Mouse (Mus musculus) CH12.LX (cell line): Measurements from ENCODE around the gene 1700025B11Rik. TPM values are rescaled to one million over a fixed set of nuclear protein-coding genes. Genes with fewer than 3 reads are reported as not detected.
A peak's percentile ranks its signal among the peaks of the same experiment; 100 is the strongest.
"Not testable (repeated sequence)": the region's sequence is repeated elsewhere in the genome, so short reads cannot be mapped to it uniquely, and the experiment has no call there.

Experiments
- DNase-seq: peaks from one replicate; pipeline ENCODE4 v3.0.0-alpha.2; 2013; ENCODE audit errors: extremely low read depth
- H3K27ac ChIP-seq: 2 replicates; pipeline ENCODE4 v1.5.1; 2012; ENCODE audit warnings: low read depth, mild to moderate bottlenecking, control low read depth, moderate library complexity; ENCODE audit not compliant: insufficient read depth
- H3K27me3 ChIP-seq: replicated peaks from 2 replicates; pipeline ENCODE3; 2012; ENCODE audit warnings: inconsistent platforms
- H3K36me3 ChIP-seq, 2 experiments: replicated peaks in 1 of 2; 2 replicates each; pipeline versions ENCODE3 to v1.6.1; 2012; ENCODE audit warnings: inconsistent platforms in 1 of 2, low read length in 1 of 2, mild to moderate bottlenecking in 1 of 2, mixed read lengths in 1 of 2, moderate library complexity in 1 of 2; ENCODE audit not compliant: control insufficient read depth in 1 of 2, insufficient read depth in 1 of 2
- H3K4me1 ChIP-seq, 2 experiments: 2 replicates each; pipeline ENCODE4 v1.6.1; 2012; ENCODE audit warnings: inconsistent platforms in 1 of 2, moderate library complexity in 1 of 2; ENCODE audit not compliant: insufficient read depth in 2 of 2, control insufficient read depth in 1 of 2
- H3K4me2 ChIP-seq: 2 replicates; pipeline ENCODE4 v1.6.1; 2012; ENCODE audit warnings: low read depth, mild to moderate bottlenecking, control low read depth; ENCODE audit not compliant: poor library complexity, insufficient read depth, severe bottlenecking
- H3K4me3 ChIP-seq, 3 experiments: fragments of 150-350 bp in 1 of 3; sonication (generic) in 1 of 3; replicated peaks in 1 of 3; 2 replicates each; pipeline versions ENCODE3 to v1.5.1; 2011 to 2012; ENCODE audit warnings: low read depth in 2 of 3, low read length in 2 of 3, mild to moderate bottlenecking in 2 of 3, moderate library complexity in 2 of 3, control low read depth in 1 of 3, improper control_type of control experiment in 1 of 3, inconsistent platforms in 1 of 3, mixed read lengths in 1 of 3; ENCODE audit not compliant: poor library complexity in 1 of 3
- H3K79me2 ChIP-seq: replicated peaks from 2 replicates; pipeline ENCODE4 v1.6.1; 2012; ENCODE audit warnings: mild to moderate bottlenecking, moderate library complexity; ENCODE audit not compliant: control insufficient read depth, poor library complexity, insufficient read depth, severe bottlenecking; ENCODE audit errors: extremely low read depth
- H3K9ac ChIP-seq: 2 replicates; pipeline ENCODE4 v1.6.1; 2012; ENCODE audit warnings: low read depth, mild to moderate bottlenecking, control low read depth, moderate library complexity; ENCODE audit not compliant: insufficient read depth
- H3K9me3 ChIP-seq: replicated peaks from 2 replicates; pipeline ENCODE3; 2012; ENCODE audit warnings: low read length, inconsistent platforms, mixed read lengths
- CTCF ChIP-seq, 2 experiments: IDR thresholded peaks in 1 of 2; conservative IDR thresholded peaks in 1 of 2; 2 replicates each; pipeline ENCODE4 v1.5.1; 2011 to 2012; ENCODE audit warnings: low read depth in 2 of 2, low read length in 2 of 2, improper control_type of control experiment in 1 of 2, inconsistent platforms in 1 of 2, mild to moderate bottlenecking in 1 of 2, moderate library complexity in 1 of 2
- ELF1 ChIP-seq: IDR thresholded peaks from 2 replicates; pipeline ENCODE4 v1.6.1; 2014; ENCODE audit warnings: low read depth, mild to moderate bottlenecking, inconsistent platforms, low read length, improper control_type of control experiment
- IRF4 ChIP-seq: IDR thresholded peaks from 2 replicates; pipeline ENCODE4 v1.6.1; 2014; ENCODE audit warnings: low read depth, mild to moderate bottlenecking, inconsistent platforms, low read length, improper control_type of control experiment
- JUND ChIP-seq: conservative IDR thresholded peaks from 2 replicates; pipeline ENCODE4 v1.6.1; 2011; ENCODE audit warnings: low read depth, low read length, improper control_type of control experiment
- MAFK ChIP-seq: IDR thresholded peaks from 2 replicates; pipeline ENCODE4 v1.6.1; 2011; ENCODE audit warnings: low read length, improper control_type of control experiment; ENCODE audit not compliant: insufficient replicate concordance
- MYC ChIP-seq: IDR thresholded peaks from 2 replicates; pipeline ENCODE4 v1.6.1; 2011; ENCODE audit warnings: low read depth, mild to moderate bottlenecking, improper control_type of control experiment, low read length
- PAX5 ChIP-seq: IDR thresholded peaks from 2 replicates; pipeline ENCODE4 v1.6.1; 2012; ENCODE audit warnings: low read length, inconsistent platforms, mixed read lengths
- RAD21 ChIP-seq: IDR thresholded peaks from 2 replicates; pipeline ENCODE4 v1.6.1; 2011; ENCODE audit warnings: low read depth, mild to moderate bottlenecking, low read length, improper control_type of control experiment, moderate library complexity
- SIN3A ChIP-seq: IDR thresholded peaks from 2 replicates; pipeline ENCODE4 v1.6.1; 2012; ENCODE audit warnings: low read length, improper control_type of control experiment, inconsistent platforms
- SMC3 ChIP-seq: IDR thresholded peaks from 2 replicates; pipeline ENCODE4 v1.6.1; 2011; ENCODE audit warnings: low read depth, low read length, improper control_type of control experiment
- TBP ChIP-seq: conservative IDR thresholded peaks from 2 replicates; pipeline ENCODE4 v1.6.1; 2011; ENCODE audit warnings: low read depth, low read length, improper control_type of control experiment
- TCF12 ChIP-seq: IDR thresholded peaks from 2 replicates; pipeline ENCODE4 v1.6.1; 2014; ENCODE audit warnings: low read depth, mild to moderate bottlenecking, inconsistent platforms, low read length, improper control_type of control experiment
- ZC3H11A ChIP-seq: IDR thresholded peaks from 2 replicates; pipeline ENCODE4 v1.6.1; 2012; ENCODE audit warnings: low read depth, mild to moderate bottlenecking, inconsistent platforms, low read length, improper control_type of control experiment
- ZNF384 ChIP-seq: IDR thresholded peaks from 2 replicates; pipeline ENCODE4 v1.6.1; 2012; ENCODE audit warnings: low read depth, low read length, improper control_type of control experiment, inconsistent platforms
- dilution Hi-C: fragments of 300-500 bp; cut with MboI; formaldehyde crosslinking; loops from 2 replicates; pipeline ENCODE4 v1.14.3; 2020; ENCODE audit warnings: low sequenced_read_pairs; ENCODE audit not compliant: extremely low pct_unique_long_range_greater_than_20kb, extremely low pct_ligation_motif_present
- in situ Hi-C: fragments of 300-500 bp; cut with MboI; formaldehyde crosslinking; loops from 3 replicates; pipeline ENCODE4 v1.14.3; 2019; ENCODE audit warnings: low sequenced_read_pairs, low pct_ligation_motif_present, low pct_unique_long_range_greater_than_20kb, mixed read lengths
- polyA plus RNA-seq: library from polyadenylated mRNA; unstranded; fragments of >175 nt; gene quantifications from 2 replicates; pipeline ENCODE4 v1.2.1, GENCODE M21; 2012; ENCODE audit warnings: low read depth; ENCODE audit not compliant: insufficient read length
- total RNA-seq, 2 experiments: library from RNA; depleted of rRNA; stranded (reverse); fragments of 300-350 nt in 1 of 2; fragments of >200 nt in 1 of 2; gene quantifications; 2 replicates each; pipeline ENCODE4 v1.2.3; 2012 to 2014

The 1700025B11Rik gene
- total and polyA plus RNA-seq, 3 experiments = not detected

DNA sequence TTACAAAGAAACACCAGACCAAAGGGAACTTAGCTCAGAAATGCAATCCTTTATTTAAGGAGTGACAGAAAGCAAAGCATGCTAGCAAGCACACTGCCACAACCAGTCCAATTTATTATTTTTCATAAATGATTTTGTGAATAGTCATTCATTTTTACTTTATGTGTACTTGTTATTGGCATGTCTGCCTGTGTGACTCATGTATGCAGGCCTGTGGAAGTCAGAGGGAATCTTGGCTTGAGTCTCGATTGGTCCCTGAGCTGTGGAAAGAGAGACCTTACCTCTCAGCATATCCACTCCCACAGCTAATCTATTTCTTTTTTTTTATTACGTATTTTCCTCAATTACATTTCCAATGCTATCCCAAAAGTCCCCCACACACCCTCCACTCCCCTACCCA lies 17.1 kb upstream of the 1700025B11Rik start:
- no peak overlapping the region for H3K4me3 ChIP-seq
- in situ Hi-C loops = no loop called here
- no peaks in the 10 kb centered on the region for H3K4me1 ChIP-seq
- dilution Hi-C loops = no loop called here
- no peak for TF ChIP-seq PAX5
- no peak for TF ChIP-seq IRF4
- no peak for TF ChIP-seq RAD21
- TF ChIP-seq ZC3H11A = no peak
- no peak for TF ChIP-seq SIN3A
- peaks cover 2% of the 10 kb centered on the region for H3K9me3 ChIP-seq
- H3K27ac ChIP-seq = no peak overlapping the region
- peaks cover 0 to 4% of the 10 kb centered on the region in 2 experiments for H3K36me3 ChIP-seq
- H3K79me2 ChIP-seq = no peaks in the 10 kb centered on the region
- no peak for DNase-seq
- H3K9ac ChIP-seq = no peak overlapping the region
- H3K27me3 ChIP-seq = peaks cover 3% of the 10 kb centered on the region
- H3K4me2 ChIP-seq = no peak overlapping the region

DNA sequence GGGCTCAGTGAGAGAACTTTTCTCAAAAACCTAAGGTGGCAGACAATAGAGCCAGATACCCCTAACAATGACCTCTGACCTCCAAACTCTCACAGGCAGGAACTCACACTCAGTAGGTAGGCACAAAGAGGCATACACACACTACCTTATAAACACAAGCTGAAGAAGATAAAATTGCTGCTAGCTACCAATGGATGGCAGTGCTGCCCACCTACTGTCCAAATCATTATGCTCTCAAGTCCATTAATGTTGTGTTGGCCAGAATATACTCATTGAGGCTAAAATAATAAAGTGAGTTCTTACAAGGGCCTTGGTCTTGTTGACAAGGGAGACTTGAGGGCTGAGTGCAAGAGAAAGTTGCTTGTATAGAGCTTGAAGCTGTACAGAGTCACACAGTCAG lies 1.5 kb upstream of the 1700025B11Rik start:
- no peaks in the 10 kb centered on the region for H3K4me1 ChIP-seq
- dilution Hi-C loops (no loop called here), in situ Hi-C loops (no loop called here)
- no peak overlapping the region for H3K4me2 ChIP-seq
- H3K4me3 ChIP-seq = no peak overlapping the region
- no peaks in the 10 kb centered on the region for H3K9me3 ChIP-seq
- H3K9ac ChIP-seq = no peak overlapping the region
- no peaks in the 10 kb centered on the region for H3K79me2 ChIP-seq
- no peaks in the 10 kb centered on the region for H3K36me3 ChIP-seq
- H3K27ac ChIP-seq = no peak overlapping the region
- TF ChIP-seq RAD21 (peak; percentile 47), MAFK (no peak), SMC3 (peak; percentile 46), TCF12 (no peak), ELF1 (no peak), TBP (no peak), CTCF (conservative IDR thresholded peaks at IDR 0.05 in 1 of 2, IDR thresholded peaks at IDR 0.05 in 1 of 2; ENCODE audit: low read depth in 2 of 2, low read length in 2 of 2) (peak in 1 of 2 experiments; percentile 58; a peak in 2 of 4 replicates), MYC (no peak), ZNF384 (no peak), JUND (no peak)
- peaks cover 32% of the 10 kb centered on the region for H3K27me3 ChIP-seq
- no peak for DNase-seq

DNA sequence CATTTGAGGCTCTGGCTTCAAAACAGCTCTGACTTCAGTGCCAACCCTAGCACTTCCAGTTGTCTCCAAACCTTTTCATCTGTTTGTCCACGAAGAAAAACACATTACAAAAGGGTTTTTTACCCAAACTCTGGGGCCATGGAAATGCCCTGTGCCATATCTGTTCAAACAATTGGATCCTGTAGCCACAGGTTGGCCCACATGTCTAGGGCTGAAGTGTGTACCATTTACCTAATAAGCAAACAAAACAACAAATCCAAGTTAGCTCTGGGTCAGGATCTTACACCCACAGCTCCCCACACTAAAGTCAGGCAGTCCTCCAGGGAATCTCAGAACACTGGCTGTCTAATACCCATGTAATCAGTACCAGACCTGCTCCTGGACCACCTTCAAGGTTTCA lies 22.5 kb downstream of the 1700025B11Rik start:
- dilution Hi-C loops, H3K79me2 ChIP-seq, H3K4me3 ChIP-seq, H3K4me1 ChIP-seq, in situ Hi-C loops, H3K9me3 ChIP-seq, DNase-seq, H3K27ac ChIP-seq, H3K4me2 ChIP-seq, H3K36me3 ChIP-seq, H3K9ac ChIP-seq: not testable (repeated sequence)
- H3K27me3 ChIP-seq = peaks cover 21% of the 10 kb centered on the region
